Mouse (Mus musculus) lung, postnatal 10 days (tissue): ENCODE results near the gene Baz2b.

ENCODE experiments used
- DNase-seq: peaks from one replicate; pipeline ENCODE4 v3.0.0; 2021

The Baz2b gene

DNA sequence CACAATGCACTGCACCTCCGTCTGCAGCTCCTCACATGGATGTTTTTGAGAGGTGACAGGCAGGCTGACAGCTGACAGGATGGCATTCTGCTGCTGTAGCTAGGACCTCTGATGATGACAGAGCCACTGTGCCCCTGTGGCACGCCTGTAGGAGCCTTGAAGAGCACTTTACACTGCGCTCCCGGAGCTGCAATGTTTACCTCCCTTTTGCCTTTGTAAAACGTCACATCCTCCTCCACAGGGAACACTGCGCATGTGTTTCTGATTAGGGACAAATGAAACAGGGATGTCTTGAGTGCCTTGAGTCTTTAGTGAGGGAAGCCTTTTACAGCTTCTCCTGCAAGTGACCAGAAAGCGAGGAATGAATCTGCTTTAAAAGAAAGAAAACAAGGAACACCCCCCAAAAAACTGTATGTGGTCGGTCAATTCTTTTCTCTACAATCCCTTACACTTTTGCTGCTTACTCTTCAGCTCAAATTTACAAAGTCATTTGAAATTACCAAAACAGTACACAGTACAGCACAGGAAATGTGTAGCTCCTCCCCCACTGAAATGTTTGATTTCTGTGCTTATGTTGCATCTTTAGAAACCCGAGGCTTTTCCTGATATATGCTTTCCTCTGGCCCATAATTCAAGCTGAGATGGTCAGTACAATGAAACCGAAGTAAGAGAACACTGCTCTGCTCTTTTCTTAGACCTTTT, 217.0 kb downstream of the Baz2b start:
- peak; percentile 8 for DNase-seq

DNA sequence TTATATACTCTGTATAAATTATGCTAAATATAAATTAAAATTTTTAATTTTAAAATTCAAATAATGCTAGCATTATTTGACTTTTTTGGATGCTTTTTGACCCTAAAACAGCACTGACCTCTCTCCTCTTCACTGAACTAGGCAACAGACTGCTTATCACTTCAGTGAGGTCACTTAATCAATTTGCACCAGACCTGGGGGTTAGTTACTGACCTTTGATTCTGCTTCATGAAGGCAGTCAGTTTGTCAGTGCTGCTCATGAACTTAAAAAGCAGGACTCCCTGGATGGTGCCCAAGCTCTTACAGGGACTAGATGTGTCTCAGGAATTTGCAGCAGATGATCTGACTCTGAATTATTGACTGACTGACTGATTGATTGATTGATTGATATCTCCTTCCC, 217.9 kb downstream of the Baz2b start:
- DNase-seq = no peak

DNA sequence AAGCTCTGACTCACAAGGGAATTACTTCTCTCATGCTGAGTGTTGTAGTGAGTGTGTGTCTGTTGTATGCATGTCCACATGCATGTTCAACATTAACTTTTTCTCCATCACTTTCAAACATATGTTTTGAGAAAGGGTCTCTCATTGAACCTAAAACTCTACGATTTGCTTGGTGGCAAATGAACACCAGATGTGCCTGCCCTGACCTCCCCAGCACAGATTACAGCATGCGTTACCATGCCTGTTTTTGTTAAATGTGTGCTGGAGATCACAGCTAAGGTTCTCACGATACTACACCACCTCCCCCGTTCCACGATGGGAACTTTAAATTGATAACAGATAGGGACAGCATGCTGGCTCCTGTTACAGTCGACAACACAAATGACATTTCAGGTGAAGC, 222.1 kb downstream of the Baz2b start:
- DNase-seq = no peak

DNA sequence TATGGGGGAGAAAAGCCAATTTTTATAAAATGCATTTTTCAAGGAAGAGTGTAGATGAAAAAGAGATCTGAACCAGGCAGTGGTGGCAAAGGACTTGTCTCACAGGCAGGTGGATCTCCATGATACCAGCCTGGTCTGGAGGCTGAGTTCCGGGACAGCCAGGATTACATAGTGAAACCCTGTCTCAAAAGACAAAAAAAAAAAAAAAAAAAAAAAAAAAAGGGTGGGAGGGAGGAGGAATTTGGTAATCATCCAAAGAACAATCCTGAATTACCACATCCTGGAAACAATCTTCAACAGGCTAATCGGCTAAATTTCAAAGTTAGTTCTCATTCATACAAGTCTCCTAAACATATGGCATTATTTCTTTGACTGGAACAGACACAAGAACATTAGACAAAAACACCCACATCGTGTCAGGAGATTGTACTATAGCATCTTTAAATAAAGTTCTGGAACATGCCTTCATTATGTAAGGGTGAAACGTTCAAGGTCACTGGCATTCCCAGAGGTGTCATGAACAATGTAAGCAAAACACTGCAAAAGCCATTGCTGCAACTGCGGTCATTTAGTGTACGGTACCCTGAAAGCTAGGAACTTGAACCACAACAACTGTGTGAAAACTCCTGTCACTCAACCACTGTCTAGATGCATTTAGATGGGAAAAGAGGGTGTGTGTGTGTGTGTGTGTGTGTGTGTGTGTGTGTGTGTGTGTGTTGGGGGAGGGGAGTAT, 230.0 kb downstream of the Baz2b start:
- no peak for DNase-seq

DNA sequence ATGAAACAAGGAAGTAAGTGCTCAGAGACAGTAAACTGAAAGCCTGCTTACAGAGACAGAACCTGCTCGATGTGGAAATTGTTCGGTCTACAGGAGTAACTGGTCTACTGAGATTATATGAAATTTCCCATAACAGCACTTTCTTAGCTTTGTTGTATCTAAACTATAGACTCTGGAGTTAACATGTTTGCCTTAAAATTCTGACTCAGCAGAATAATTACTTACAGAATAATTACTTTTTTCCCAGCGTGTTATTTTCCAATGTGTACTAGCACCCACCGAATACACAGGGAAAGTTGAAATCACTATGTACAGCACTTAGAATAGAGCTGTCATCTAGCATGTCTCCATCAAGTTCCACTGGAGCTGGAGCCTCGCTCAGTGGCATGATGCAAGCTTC, 233.0 kb downstream of the Baz2b start:
- no peak for DNase-seq

DNA sequence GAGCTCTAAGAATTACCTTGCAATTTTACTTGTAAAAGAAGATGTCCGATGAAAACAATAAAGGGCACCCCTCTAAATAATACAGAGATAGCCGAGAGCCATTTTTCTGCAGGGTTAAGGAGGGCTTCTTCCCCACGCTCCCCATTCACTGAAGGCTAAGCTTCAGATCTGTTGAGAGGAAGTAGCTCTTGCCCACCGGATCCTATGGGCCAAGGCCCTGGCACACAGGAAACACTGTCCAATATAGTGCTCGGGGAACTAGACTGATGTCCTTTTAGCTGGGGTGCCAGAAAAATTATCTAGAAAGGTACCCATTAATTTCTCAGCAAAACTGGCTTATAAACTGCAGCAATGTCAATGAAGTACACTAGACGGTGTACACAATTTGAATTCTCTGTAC, 233.9 kb downstream of the Baz2b start:
- no peak for DNase-seq

DNA sequence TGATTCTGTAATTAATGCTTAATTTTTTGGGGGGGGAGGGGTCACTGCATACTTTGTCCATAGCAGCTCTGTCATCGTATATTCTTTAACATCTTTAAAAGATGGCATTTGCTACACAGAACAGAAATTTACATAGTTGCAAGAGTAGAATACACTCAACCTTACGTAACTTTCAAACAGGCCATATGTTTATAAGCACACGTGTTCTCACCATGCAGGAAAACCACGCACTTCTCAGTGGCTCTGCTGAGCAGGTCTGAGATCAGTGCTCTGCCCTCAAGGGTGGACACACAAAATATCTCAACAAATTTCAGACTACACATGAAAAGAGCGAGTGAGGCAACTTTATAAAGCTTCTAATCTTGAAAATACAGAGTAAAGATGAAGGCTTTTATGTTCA, 235.7 kb downstream of the Baz2b start:
- no peak for DNase-seq

DNA sequence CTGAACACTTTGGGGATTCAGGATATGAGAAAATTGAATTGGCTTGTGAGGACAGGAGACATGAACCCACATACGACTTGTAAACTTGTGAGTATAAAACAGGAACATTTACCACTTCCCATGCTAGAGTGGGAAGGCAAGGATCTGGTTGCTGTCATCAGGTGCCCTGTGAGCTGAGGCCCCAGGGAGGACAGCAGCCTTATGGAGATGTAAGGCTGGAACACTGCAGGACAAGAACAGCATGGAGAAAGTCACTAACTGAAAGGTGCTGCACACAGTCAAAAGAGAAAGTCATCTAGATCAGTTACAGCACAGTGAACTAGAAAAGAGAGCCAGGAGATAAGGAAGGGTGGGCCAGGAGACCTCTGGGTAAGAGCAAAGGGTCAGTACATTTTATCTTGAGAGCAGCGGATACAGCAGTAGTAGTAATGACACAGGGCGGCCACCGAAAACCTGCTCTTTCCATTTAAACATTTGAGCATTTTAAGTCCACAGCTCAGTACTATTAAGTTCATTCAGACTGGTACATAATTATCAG, 236.5 kb downstream of the Baz2b start:
- DNase-seq = no peak

DNA sequence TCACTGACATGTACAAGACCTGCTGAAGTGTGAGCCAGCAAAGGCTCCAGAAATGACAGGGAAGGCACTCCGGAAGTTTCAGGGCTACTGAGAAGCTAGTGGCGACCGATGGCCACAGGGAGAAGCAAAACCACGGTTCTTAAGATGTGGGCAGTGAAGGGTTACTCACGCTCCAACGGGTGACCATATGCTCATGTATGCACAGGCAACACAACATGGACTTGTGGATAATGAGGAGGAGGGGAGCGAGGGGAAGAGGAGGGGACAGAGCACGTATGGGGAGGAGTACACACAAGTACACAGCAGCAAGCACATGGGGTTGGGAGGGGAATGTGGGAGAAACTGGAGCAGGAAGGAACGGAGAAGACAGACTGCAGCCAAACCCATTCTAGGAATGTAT, 239.1 kb downstream of the Baz2b start:
- DNase-seq = no peak

DNA sequence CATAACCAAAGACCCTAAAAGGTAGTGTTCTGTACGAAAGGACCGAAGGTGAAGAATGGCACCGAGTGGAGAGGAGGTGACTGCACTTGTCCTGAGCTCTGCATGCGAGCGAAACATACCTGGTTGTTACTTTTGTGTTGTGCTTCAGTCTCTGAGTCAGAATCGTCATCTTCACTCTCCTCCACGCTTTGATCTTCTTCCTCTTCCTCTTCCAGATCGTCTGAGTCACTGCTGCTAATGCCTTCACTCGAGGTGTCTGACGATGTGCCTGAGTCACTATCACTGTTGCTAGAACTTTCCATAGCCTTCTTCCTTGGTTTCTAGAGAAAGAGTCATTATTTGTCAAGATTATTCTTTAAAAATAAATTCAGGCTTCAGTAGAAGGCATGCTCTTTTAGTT, 240.5 kb downstream of the Baz2b start:
- DNase-seq = no peak

DNA sequence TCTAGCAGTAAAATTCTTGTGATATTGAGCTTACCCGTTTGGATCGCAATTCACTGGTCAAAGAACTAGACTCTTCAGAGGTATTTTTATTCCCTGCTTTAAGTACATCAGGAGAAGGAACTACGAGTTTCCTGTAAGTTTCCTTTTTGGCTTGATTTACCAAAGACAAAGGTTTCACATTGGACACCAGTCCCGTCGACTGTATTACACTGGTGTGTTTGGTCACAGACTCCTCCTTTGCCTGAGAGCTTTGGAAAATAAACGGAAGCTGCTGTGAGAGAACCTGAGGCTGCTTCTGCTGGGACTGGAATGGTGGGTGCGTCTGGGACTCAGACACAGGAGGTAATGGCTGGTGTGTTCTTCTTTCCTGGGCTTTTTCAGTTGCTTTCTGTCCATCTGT, 241.0 kb downstream of the Baz2b start:
- DNase-seq = no peak

DNA sequence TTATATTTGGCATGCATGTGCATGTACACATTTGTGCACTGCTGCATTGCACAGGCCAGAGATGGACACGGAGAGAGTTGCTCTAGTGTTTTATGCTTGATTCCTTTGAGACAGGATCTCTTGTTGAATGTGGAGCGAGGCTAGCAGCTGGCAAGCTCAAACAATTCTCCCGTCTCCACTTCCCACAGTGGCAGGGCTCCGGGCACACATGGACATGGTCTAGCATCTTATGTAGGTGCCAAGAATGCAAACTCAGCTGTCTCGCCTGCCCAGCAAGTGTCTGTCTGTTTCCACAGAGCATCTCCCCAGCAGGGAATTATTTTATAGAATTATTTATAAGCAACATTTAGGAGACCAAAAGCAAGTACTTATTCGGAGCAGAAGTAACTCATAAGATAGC, 243.2 kb downstream of the Baz2b start:
- DNase-seq = no peak

DNA sequence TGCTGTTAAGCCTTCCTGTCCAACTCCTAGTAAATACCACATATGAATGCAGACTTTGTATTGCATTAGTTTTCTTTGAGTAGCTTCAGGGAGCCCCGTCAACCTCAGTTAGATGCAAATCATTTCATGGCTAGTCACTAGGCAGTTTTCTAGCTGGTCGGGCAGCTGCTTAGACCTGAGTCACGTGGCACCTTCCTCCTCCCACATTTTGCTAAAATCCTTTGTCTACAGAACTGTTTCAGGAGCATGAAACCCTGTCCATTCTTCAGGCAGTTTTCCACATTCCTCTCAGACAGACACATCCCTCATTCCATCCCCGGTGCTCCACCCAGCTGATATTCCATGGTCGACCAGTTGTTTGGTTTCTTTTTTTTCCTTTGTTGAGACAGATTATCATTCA, 246.6 kb downstream of the Baz2b start:
- DNase-seq = no peak

DNA sequence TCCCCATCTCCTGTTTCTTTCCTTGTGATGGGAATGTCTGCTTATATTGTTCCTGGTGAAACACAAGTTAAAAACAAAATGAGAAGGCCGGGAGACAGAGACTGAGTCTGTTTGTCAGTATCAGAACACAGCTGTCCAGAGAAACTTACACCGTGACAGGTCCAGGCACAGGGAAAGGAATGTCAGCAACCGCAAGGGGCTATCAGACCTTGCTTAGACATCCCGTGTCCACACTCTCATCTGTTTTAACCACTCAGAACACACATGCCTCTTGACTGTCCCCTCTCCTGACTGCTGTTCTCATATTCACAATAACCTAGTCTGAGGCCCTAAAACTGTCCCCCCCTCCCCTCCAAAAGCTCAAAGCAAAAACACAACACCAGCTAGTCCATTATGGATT, 247.1 kb downstream of the Baz2b start:
- no peak for DNase-seq

DNA sequence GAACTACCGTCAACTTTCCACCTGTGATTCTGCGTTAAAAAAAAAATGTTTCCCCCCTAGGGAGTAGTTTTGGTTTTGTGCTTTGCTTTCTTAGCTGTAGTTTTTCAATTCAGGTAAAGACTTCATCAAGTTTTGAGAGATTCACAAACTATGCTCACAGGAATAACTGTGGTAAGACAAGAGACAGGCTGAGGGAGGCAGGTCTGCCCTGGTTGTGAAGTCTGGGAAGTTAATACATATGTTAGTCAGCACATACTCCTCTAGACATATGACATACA, 249.2 kb downstream of the Baz2b start:
- no peak for DNase-seq

DNA sequence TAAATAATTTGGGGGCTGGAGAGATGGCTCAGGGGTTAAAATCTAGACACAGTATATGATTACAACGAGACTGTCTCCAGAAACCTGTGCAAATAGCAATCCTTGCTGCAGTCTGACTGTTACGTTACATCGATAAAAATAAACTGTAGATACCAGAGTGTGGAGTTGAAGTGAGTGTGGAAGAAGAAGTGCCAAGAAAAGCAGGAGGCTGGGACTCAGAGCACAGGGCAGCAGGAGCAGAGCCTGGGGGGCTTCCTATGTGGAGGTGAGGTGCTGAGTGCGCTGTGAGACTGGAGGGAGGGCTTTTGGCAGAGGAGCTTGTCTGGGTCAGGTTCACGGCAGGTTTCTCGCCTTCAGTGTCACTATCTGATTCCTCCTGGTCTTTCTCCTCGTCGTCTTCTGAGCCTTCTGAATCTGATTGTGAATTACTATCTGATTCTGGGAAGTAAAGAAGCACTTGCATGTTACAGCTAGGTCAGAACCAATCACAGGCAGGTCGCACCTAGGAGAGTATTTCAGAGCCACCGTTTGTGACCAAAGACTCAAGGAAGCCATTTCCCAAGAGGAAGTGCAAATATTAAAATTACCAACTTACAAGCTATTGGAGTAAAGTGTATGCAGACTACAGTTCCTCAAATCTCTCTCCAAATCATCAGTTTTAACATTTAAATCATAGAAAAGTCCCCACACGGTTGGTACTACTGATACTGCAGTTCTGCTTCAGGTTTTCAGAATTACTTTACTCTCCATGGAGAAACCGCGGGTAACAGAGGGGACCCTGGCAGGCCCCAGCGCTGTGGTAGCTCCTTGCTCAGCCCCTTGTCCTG, 249.8 kb downstream of the Baz2b start:
- no peak for DNase-seq

DNA sequence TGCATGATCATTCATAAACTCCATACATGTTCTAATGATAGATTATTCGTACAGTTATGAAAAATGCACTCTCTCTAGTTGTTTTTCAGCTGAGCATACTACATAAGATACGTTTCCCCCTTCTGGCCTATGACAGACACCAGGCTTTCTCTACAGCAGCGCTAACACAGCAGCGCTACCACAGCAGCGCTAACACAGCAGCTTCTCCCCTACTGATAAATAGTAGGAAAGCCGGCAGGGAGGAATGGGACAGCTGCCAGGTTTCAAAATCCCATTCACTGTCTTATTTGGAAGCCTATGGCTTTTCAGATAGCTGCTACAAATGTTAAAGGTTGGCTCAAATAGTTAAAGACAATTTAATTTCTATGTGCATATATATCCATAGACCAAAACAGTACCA, 251.1 kb downstream of the Baz2b start:
- peak; percentile 47 for DNase-seq

DNA sequence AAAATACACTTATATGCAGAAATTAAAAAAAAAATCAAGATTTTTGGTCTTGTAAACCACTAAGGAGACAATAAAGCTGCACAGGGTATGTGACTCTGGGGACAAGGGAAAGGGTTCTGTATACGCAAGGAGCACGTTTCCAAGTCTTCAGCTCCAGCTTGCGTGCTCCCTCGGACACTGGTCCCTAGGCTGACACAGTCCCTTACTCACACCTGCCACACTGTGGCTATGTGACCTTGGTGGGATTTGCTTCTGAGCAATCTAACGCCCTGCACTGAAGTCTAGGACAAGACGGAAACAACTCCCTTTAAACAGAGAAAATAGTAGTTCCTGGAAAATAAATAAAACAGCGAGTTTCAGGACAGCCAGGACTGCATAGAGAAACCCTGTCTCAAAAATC, 253.7 kb downstream of the Baz2b start:
- DNase-seq = no peak

DNA sequence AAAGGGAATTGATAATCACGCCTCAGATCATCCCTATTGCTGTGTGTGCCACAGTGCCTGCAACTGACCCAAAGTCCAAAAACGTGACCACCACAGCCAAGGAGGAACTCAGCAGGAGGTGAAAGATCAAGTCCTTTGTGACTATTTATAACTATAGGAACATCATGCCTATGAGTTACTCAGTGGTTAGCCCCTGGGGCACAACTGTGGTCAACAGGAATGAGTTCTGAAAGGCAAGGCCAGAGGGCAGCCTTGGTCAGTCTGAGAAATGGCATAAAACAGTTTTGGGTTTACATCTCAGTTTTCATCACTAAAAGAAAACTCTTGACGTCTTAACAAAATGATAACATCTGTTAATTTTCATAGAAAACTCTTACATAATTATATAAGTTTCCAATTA, 254.8 kb downstream of the Baz2b start:
- no peak for DNase-seq

DNA sequence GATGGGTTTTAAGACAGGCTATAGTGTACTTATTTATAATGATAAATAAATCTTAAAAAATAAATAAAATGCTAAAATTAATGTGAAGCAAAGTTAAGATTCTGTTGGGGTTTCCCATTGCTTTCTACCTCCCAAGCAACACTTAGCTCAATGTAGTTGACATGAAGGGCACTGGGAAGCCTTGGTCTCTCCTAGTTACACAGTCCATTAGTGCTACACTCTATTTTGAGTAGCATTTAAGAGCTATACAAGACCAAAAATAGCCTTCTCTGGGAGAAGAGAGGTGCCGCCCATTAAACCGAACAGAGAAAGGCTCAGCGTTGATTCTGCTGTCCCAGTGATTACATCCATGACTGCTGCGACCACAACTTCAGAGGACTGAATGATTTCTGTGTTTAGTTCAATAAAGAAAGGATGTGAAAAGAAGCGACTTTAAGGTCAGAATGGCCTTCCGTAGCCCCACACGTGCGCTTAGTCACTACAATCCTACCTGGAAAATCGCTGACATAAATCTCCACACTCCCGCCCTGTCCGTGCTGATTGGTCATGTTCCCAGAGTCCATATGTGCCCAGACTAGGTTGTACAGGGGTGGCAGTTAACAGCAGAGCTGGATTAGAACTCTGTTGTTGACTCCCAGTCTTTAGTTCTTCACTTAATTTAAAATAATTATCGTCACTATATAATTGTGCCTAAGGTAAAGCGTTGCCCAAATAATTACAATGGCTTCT, 257.2 kb downstream of the Baz2b start:
- no peak for DNase-seq

DNA sequence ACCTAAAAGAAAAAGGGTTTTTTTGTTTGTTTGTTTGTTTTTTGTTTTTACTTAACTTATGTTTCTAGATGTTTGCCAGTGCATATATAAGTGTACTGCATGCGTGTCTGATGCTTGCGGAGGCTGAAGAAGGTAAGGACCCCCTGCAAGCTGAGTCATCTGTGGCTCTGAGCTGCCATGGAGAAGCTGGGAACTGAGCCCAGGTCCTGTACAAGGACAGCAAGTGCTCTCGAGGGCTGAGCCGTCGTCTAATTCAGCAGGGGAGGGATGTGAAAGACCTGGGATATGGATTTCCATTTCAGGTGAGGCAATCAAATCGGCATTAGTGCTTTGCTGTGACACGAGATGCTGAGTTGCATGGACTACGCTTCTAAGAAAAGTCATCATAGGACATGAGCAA, 257.9 kb downstream of the Baz2b start:
- DNase-seq = no peak

DNA sequence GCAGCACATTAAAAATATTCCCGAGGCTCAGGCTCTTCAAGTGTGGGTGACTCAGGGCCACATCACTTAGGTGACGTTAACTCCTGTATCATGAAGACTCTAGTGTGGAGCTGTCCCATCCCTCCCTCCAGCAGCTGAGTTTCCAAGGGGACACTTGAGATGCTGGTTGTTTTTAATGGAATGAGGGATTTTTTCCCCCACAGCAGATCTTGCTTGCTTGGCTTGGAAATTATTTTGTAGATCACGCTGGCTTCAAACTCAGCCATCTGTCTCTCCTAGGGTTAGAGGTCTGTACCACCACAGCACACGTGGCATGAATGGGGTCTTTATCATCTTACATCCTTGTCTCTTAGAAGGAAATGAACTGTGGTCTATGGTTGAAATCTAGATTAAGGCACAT, 258.5 kb downstream of the Baz2b start:
- DNase-seq = no peak

DNA sequence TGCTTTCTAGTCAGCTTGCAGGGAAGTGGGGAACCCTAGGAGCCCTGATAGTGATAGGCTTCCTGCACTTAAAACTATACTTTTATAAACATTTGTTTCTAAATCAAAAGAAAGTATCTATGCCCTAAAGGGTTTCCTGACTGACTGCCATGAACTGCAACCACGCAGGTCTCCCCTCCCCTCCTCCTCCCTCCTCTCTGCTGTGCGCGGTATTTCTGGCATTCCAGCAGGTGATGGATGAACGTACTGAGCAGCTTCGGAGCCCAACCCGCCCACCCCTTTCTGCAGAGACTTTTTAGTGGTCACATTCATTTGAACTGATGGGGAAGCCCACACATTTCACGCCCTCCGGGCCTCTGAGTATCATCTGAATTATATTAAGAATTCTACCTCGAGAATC, 273.3 kb downstream of the Baz2b start:
- DNase-seq = no peak
